Mouse (Mus musculus) heart, embryonic 14.5 days (tissue): ENCODE data around the gene Masp2. TPM values are rescaled to one million over a fixed set of nuclear protein-coding genes. Genes with fewer than 3 reads are reported as not detected.
A peak's percentile ranks its signal among the peaks of the same experiment; 100 is the strongest.

ENCODE experiments used
- ATAC-seq: fragments of 200-750 bp; cut with Nextera tagmentation; 2 replicates; pipeline ENCODE4 v1.8.0; 2017; ENCODE audit warnings: low read depth, moderate TSS enrichment; ENCODE audit not compliant: insufficient number of reproducible peaks, insufficient read depth, low FRiP score
- H3K27ac ChIP-seq, 2 experiments: fragments of 200-500 bp in 1 of 2; fragments of 300-500 bp in 1 of 2; sonication (generic) in 1 of 2; replicated peaks in 1 of 2; 2 replicates each; pipeline ENCODE4 v1.5.1; 2012 to 2014; ENCODE audit warnings: low read depth in 2 of 2, low read length in 2 of 2, control low read depth in 1 of 2, mild to moderate bottlenecking in 1 of 2, mixed read lengths in 1 of 2; ENCODE audit not compliant: control insufficient read depth in 1 of 2, insufficient read depth in 1 of 2
- H3K27me3 ChIP-seq: fragments of 300-500 bp; sonication (generic); 2 replicates; pipeline ENCODE4 v1.6.1; 2014; ENCODE audit warnings: mild to moderate bottlenecking, low read length, control low read depth; ENCODE audit not compliant: control insufficient read depth, insufficient read depth
- H3K36me3 ChIP-seq: fragments of 300-500 bp; sonication (generic); 2 replicates; pipeline ENCODE4 v1.6.1; 2014; ENCODE audit warnings: mild to moderate bottlenecking, control low read depth, low read length, mixed read lengths; ENCODE audit not compliant: control insufficient read depth, insufficient read depth
- H3K4me1 ChIP-seq, 2 experiments: fragments of 200-500 bp in 1 of 2; fragments of 300-500 bp in 1 of 2; sonication (generic) in 1 of 2; 2 replicates each; pipeline ENCODE4 v1.6.1; 2012 to 2014; ENCODE audit warnings: low read length in 2 of 2, control low read depth in 1 of 2, mixed read lengths in 1 of 2; ENCODE audit not compliant: control insufficient read depth in 2 of 2, insufficient read depth in 2 of 2
- H3K4me2 ChIP-seq: fragments of 300-500 bp; sonication (generic); 2 replicates; pipeline ENCODE4 v1.6.1; 2014; ENCODE audit warnings: mild to moderate bottlenecking, low read length
- H3K4me3 ChIP-seq, 2 experiments: fragments of 200-500 bp in 1 of 2; fragments of 300-500 bp in 1 of 2; sonication (generic) in 1 of 2; 2 replicates each; pipeline ENCODE4 v1.5.1; 2012 to 2014; ENCODE audit warnings: low read length in 2 of 2, mild to moderate bottlenecking in 2 of 2, control low read depth in 1 of 2, low read depth in 1 of 2, moderate library complexity in 1 of 2; ENCODE audit not compliant: control insufficient read depth in 1 of 2, insufficient read depth in 1 of 2
- H3K9ac ChIP-seq: fragments of 300-500 bp; sonication (generic); 2 replicates; pipeline ENCODE4 v1.6.1; 2014; ENCODE audit warnings: mild to moderate bottlenecking, low read length
- H3K9me3 ChIP-seq: fragments of 300-500 bp; sonication (generic); 2 replicates; pipeline ENCODE4 v1.6.1; 2016; ENCODE audit warnings: low read length, control low read depth; ENCODE audit not compliant: control insufficient read depth
- WGBS: fragments of 180-500 bp; shearing (Covaris S2); extraction: QIAGEN DNeasy Blood & Tissue Kit; methylation state at CpG from one replicate; pipeline ENCODE4 v1.1.7; 2014; 5-methylcytosine and 5-hydroxymethylcytosine counted together
- polyA plus RNA-seq: library from polyadenylated mRNA; unstranded; fragments of >200 nt; fragmentation: Nextera tagmentation; extraction: Ambion mirVana; gene quantifications from 2 replicates; pipeline ENCODE4 v1.2.1, GENCODE M21; 2014

Masp2 gene
- polyA plus RNA-seq: 0.08 TPM in 1 of 2 replicates, not detected in the other

DNA sequence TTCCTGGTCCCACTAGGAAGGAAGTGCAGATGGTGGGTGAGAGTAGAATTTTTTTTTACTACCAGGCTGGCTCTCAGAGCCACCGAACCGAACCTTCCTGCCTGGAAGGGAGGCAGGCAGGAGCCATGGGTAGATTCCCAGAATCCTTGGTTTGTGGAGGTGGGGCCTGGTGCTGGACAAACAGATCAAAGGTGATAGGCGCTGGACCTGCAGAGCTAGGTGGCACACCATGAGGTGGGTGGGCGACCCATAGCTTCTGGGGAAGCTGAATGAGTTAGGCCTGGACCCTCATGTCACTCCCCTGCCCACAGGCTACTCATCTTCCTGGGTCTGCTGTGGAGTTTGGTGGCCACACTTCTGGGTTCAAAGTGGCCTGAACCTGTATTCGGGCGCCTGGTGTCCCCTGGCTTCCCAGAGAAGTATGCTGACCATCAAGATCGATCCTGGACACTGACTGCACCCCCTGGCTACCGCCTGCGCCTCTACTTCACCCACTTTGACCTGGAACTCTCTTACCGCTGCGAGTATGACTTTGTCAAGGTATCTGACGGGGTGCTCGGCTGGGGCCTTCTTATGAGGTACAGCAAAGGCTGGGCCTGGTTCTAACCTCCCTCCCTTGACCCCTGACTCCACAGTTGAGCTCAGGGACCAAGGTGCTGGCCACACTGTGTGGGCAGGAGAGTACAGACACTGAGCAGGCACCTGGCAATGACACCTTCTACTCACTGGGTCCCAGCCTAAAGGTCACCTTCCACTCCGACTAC is at the start of gene Masp2:
Gene Masp2, plus strand, starts transcription at position 198 of the 764 bp plus-strand sequence.
- ATAC-seq: no peak
- no peaks in the 10 kb centered on the region for H3K9me3 ChIP-seq
- 87% methylated on average over 14 of the region's 14 CpGs for WGBS
- peaks cover 9% of the 10 kb centered on the region; the same call in 1 of the 2 replicates for H3K36me3 ChIP-seq
- no peaks in the 10 kb centered on the region for H3K27me3 ChIP-seq
- H3K4me2 ChIP-seq: no peak within 1 kb of the TSS
- no peak within 1 kb of the TSS for H3K27ac ChIP-seq
- no peak within 1 kb of the TSS for H3K9ac ChIP-seq
- no peak within 1 kb of the TSS for H3K4me3 ChIP-seq
- no peaks in the 10 kb centered on the region for H3K4me1 ChIP-seq

DNA sequence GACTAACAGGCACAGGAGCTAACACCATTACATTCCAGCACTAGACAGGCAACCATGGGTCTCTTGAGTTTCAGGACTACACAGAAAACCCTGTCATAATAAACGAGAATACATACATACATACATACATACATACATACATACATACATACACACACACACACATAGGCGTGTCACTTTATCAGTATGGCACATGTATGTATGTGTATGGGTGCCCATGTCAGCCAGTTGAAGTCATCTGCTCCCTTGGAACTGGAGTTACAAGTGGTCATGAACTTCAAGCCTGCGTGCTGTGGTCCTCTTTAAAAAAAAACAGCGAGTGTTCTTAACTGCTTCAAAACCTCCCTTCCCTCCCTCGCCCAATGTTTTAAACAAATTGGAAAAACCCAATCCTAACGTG is 44.6 kb upstream of the Masp2 start:
- Histone ChIP-seq H3K9ac (peak overlapping the region; percentile 91), H3K27me3 (no peaks in the 10 kb centered on the region), H3K4me1 (peaks cover 2 to 7% of the 10 kb centered on the region in 2 experiments; a peak in 3 of 4 replicates), H3K27ac (peak overlapping the region; percentile 67 to 90; a peak in 3 of 4 replicates), H3K9me3 (no peaks in the 10 kb centered on the region), H3K36me3 (peaks cover 72% of the 10 kb centered on the region), H3K4me2 (peak overlapping the region; percentile 89), H3K4me3 (peak overlapping the region; percentile 72 to 88)
- WGBS: 22% methylated on average over 6 of the region's 6 CpGs
- ATAC-seq: no peak

- peaks cover 72% of the 10 kb centered on the region for H3K36me3 ChIP-seq
- peak within 1 kb of the TSS; percentile 72 to 88 for H3K4me3 ChIP-seq
- peak within 1 kb of the TSS; percentile 89 for H3K4me2 ChIP-seq
- peak within 1 kb of the TSS; percentile 81 to 90 for H3K27ac ChIP-seq
- no peaks in the 10 kb centered on the region for H3K27me3 ChIP-seq
- WGBS: under 1% methylated on average over 63 of the region's 63 CpGs
- H3K9ac ChIP-seq: peak within 1 kb of the TSS; percentile 91
- no peaks in the 10 kb centered on the region for H3K9me3 ChIP-seq
- peaks cover 2 to 7% of the 10 kb centered on the region in 2 experiments; a peak in 3 of 4 replicates for H3K4me1 ChIP-seq
- peak; percentile 85 for ATAC-seq
These were observed 43.9 kb upstream of the Masp2 start, which contains the start of gene Exosc10 for GRCm38 (mm10) chr4:148558297-148559000. Gene Exosc10 (plus strand): TSS chr4:148558429.

GRCm38 (mm10) chr4:148562676-148563075 is 39.7 kb upstream of the Masp2 start:
- no peak for ATAC-seq
- Histone ChIP-seq H3K9me3 (no peaks in the 10 kb centered on the region), H3K4me1 (peaks cover 2 to 7% of the 10 kb centered on the region in 2 experiments; a peak in 3 of 4 replicates), H3K9ac (no peak overlapping the region), H3K4me2 (no peak overlapping the region), H3K4me3 (no peak overlapping the region), H3K36me3 (peaks cover 78% of the 10 kb centered on the region), H3K27ac (no peak overlapping the region), H3K27me3 (no peaks in the 10 kb centered on the region)
- WGBS: 93% methylated on average over 17 of the region's 17 CpGs

DNA sequence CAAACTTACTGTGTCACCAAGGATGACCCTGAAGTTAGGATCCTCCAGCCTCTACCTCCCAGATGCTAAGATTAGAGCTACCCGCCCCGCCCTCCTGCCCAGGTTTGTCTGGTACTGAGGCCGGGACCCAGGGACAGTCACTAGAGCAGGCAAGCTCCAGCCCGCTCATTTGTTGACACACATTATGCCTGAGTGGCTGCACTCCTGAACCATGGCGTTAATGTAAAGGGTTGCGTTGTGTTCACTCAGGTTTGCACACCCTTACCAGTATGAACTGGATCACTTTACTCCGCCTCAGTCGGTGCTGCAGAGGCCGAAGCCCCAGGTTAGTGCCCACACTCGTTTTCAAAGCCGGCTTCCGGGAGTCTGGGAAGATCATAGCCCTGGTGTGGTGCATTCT is 38.8 kb upstream of the Masp2 start:
- Histone ChIP-seq H3K27ac (no peak overlapping the region), H3K27me3 (no peaks in the 10 kb centered on the region), H3K9ac (no peak overlapping the region), H3K36me3 (peaks cover 87% of the 10 kb centered on the region), H3K4me3 (no peak overlapping the region), H3K4me2 (no peak overlapping the region), H3K9me3 (no peaks in the 10 kb centered on the region), H3K4me1 (peaks cover 2 to 7% of the 10 kb centered on the region in 2 experiments; a peak in 3 of 4 replicates)
- ATAC-seq: no peak
- WGBS: 94% methylated on average over 12 of the region's 12 CpGs

DNA sequence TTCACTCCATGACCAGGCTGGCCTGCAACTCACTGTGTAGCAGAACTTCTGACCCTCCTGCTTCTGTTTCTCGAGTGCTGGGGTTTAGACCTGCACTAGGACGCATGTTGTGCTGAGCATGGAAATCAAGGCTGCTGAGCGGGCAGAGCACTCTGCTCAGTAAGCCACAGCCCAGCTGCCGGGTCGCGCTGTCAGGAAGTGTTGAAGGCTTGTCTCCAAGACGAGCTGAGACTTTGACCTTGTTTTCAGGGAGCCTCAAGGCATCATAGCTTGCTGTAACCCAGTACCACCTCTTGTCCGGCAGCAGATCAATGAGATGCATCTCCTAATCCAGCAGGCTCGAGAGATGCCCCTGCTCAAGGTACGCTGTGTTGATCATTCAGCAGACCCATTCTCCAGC is 32.2 kb upstream of the Masp2 start:
- H3K27ac ChIP-seq: no peak overlapping the region
- no peak overlapping the region for H3K4me3 ChIP-seq
- no peak for ATAC-seq
- 81% methylated on average over 10 of the region's 10 CpGs for WGBS
- peaks cover 98% of the 10 kb centered on the region for H3K36me3 ChIP-seq
- H3K27me3 ChIP-seq: no peaks in the 10 kb centered on the region
- no peak overlapping the region for H3K9ac ChIP-seq
- H3K4me2 ChIP-seq: no peak overlapping the region
- no peaks in the 10 kb centered on the region for H3K4me1 ChIP-seq
- H3K9me3 ChIP-seq: no peaks in the 10 kb centered on the region

DNA sequence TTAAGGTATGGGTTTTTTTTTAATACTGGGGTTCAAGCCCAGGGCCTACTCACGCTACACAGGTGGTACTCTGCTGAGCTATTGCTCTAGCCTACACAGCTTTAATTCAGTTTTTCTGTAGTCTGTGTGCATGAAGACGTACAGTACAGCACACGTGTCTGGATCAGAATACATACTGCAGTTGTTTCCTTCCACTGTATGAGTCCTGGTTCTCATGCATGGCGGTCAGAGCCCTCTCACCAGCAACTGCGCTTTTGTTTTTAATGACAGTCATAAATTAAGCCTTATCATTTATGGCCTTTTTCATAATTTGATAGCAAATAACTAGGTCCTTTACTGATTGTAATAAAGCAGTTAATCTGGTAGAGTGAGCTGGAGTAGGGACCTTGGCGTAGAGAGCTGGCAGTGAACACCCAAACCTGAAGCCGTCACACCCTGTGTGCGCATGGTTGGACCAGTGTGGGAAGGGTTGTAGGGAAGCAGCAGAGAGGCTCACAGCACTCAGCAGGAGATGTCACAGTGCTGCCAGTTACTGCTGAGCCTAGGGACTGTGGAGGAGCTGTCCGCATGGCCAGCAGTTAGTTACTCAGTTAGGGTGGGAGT is 31.6 kb upstream of the Masp2 start:
- Histone ChIP-seq H3K4me3 (no peak overlapping the region), H3K4me1 (no peaks in the 10 kb centered on the region), H3K9ac (no peak overlapping the region), H3K27ac (no peak overlapping the region), H3K27me3 (no peaks in the 10 kb centered on the region), H3K9me3 (no peaks in the 10 kb centered on the region), H3K4me2 (no peak overlapping the region), H3K36me3 (peaks cover 98% of the 10 kb centered on the region)
- WGBS: 93% methylated on average over 9 of the region's 9 CpGs
- no peak for ATAC-seq
